Mouse (Mus musculus) forebrain, embryonic 12.5 days (tissue): ENCODE measurements at regions not wholly inside any gene's neighbourhood (a gene's known extent, or its start where the extent isn't known, plus 50 kb on each side); places are given as distances from the start of the nearest gene placed in this dataset.
"Not testable (repeated sequence)": the region's sequence is repeated elsewhere in the genome, so short reads cannot be mapped to it uniquely, and the experiment has no call there.

Experiments used
- ATAC-seq: fragments of 200-750 bp; cut with Nextera tagmentation; 2 replicates; pipeline ENCODE4 v1.8.0; 2017; ENCODE audit warnings: moderate TSS enrichment; ENCODE audit not compliant: low FRiP score
- H3K27ac ChIP-seq: fragments of 300-500 bp; sonication (generic); 2 replicates; pipeline ENCODE4 v1.5.1; 2016; ENCODE audit warnings: mild to moderate bottlenecking
- H3K27me3 ChIP-seq: fragments of 300-500 bp; sonication (generic); 2 replicates; pipeline ENCODE4 v1.6.1; 2016; ENCODE audit warnings: mild to moderate bottlenecking
- H3K36me3 ChIP-seq: fragments of 300-500 bp; sonication (generic); replicated peaks from 2 replicates; pipeline ENCODE4 v1.6.1; 2016; ENCODE audit warnings: mild to moderate bottlenecking
- H3K4me1 ChIP-seq: fragments of 300-500 bp; sonication (generic); 2 replicates; pipeline ENCODE4 v1.6.1; 2016
- H3K4me2 ChIP-seq: fragments of 300-500 bp; sonication (generic); 2 replicates; pipeline ENCODE4 v1.6.1; 2016; ENCODE audit warnings: mild to moderate bottlenecking, moderate library complexity
- H3K4me3 ChIP-seq: fragments of 300-500 bp; sonication (generic); replicated peaks from 2 replicates; pipeline ENCODE4 v1.5.1; 2016; ENCODE audit warnings: mild to moderate bottlenecking
- H3K9ac ChIP-seq: fragments of 300-500 bp; sonication (generic); 2 replicates; pipeline ENCODE4 v1.6.1; 2016; ENCODE audit warnings: mild to moderate bottlenecking
- H3K9me3 ChIP-seq: fragments of 300-500 bp; sonication (generic); 2 replicates; pipeline ENCODE4 v1.6.1; 2016
- WGBS: fragments of 180-500 bp; shearing (Covaris S2); methylation state at CpG from one replicate; pipeline ENCODE4 v1.1.7; 2016; 5-methylcytosine and 5-hydroxymethylcytosine counted together

DNA sequence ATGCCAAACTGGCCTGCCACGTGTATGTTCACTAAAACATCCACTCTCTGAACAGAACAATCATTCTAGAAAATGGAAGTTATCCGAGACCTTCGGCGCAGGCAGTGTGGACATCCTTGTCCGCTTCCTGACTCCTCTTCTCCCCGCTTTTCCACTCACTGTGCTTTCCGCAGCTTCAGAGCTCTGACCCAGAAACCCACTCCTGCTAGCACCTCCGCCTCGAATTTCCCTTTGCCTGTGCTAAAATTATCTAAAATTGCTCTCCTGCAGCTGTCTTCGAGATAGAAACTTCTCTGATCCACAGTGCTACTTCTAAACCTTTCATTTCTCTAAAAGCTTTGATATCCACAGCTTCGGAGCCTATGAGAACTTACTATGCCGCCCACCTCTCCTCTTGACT is 322.1 kb upstream of the B3galt2 start:
- no peak for ATAC-seq

DNA sequence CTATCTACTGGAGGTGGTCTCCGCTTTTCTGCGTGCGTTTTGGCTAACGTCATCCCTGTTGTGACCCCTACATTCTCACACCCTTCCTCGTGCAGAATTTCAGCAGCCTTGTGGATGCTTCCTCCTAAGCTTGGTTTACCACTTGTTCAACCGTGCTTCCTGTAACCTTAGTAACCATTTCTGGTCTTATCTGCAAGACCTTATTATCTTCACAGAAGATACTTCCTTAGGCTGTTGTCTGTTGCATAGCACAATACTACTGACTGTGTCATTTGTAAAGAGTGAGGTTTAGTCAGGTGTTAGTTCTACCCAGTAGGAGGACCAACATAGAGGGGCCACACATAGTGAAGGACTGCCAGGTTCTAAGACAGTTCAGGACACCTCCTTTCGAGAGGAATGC is 320.9 kb upstream of the B3galt2 start:
- H3K4me3 ChIP-seq: no peak overlapping the region

More for the DNA sequence above, 322.1 kb upstream of the B3galt2 start:
- H3K36me3 ChIP-seq: no peaks in the 10 kb centered on the region
- no peak overlapping the region for H3K27ac ChIP-seq
- H3K4me3 ChIP-seq: no peak overlapping the region
- H3K4me1 ChIP-seq: no peaks in the 10 kb centered on the region
- 89% methylated on average over 12 of the region's 12 CpGs for WGBS
- H3K9me3 ChIP-seq: no peaks in the 10 kb centered on the region
- no peak overlapping the region for H3K9ac ChIP-seq
- H3K27me3 ChIP-seq: no peaks in the 10 kb centered on the region
- H3K4me2 ChIP-seq: no peak overlapping the region

DNA sequence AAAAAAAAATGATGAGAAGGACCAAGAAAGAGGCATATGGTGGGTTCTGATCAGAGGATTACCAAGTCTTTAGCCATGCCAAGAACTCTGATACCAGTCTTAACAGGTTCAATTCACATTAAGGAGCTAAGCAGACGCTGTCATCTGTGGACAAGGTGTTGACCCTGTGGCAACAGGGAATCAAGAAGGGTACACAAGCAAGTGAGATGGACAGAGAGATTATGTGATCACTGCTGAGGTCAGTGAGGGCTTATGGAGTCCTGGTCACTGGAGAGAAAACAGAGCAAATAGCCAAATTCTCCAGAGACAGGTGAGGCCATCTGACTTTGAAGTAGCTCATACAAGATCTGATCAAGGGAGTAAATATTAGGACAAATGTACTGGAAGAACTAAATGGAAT is 289.1 kb upstream of the B3galt2 start:
- ATAC-seq: no peak
- Histone ChIP-seq H3K27me3 (no peaks in the 10 kb centered on the region), H3K4me2 (no peak overlapping the region), H3K36me3 (no peaks in the 10 kb centered on the region), H3K9ac (no peak overlapping the region), H3K27ac (no peak overlapping the region), H3K9me3 (no peaks in the 10 kb centered on the region), H3K4me3 (no peak overlapping the region), H3K4me1 (no peaks in the 10 kb centered on the region)
- WGBS: 79% methylated on average over 1 of the region's 1 CpGs

More for the DNA sequence above, 320.9 kb upstream of the B3galt2 start:
- Histone ChIP-seq H3K4me1 (no peaks in the 10 kb centered on the region), H3K9me3 (no peaks in the 10 kb centered on the region), H3K27ac (no peak overlapping the region), H3K36me3 (no peaks in the 10 kb centered on the region), H3K9ac (no peak overlapping the region), H3K27me3 (no peaks in the 10 kb centered on the region), H3K4me2 (no peak overlapping the region)
- ATAC-seq: no peak
- WGBS: 85% methylated on average over 7 of the region's 7 CpGs

GRCm38 (mm10) chr1:143360256-143360655 is 280.2 kb upstream of the B3galt2 start:
- not testable (repeated sequence) for ATAC-seq, H3K27ac ChIP-seq, H3K9me3 ChIP-seq, H3K36me3 ChIP-seq, H3K27me3 ChIP-seq, H3K4me1 ChIP-seq, H3K9ac ChIP-seq, H3K4me3 ChIP-seq, H3K4me2 ChIP-seq

DNA sequence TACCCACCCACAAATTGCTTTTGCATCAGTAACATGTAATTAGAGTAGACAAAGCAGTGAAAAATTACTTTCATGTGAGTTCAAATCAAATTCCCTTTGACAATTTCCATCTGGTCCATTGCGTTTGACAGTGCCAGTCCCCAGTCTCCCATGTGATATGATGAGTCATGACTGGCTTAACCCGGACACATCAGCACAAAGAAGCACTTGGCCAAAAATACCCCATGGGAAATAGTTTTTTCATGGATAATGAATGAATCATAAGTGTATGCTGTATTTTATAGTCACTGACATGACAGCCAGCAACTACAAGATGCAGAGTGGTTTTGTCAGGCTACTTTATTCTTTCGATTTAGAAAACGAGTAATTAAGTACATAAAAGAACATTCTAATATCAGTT is 248.6 kb upstream of the B3galt2 start:
- Histone ChIP-seq H3K27me3 (no peaks in the 10 kb centered on the region), H3K4me3 (no peak overlapping the region), H3K27ac (no peak overlapping the region), H3K9me3 (no peaks in the 10 kb centered on the region), H3K4me1 (no peaks in the 10 kb centered on the region), H3K36me3 (no peaks in the 10 kb centered on the region), H3K9ac (no peak overlapping the region), H3K4me2 (no peak overlapping the region)
- 92% methylated on average over 4 of the region's 4 CpGs for WGBS
- no peak for ATAC-seq
